Mouse (Mus musculus): ENCODE measurements around the gene Pp2d1. TPM values are rescaled to one million over a fixed set of nuclear protein-coding genes. Genes with fewer than 3 reads are reported as not detected.
A peak's percentile ranks its signal among the peaks of the same experiment; 100 is the strongest.

Gene Pp2d1
- total and polyA plus RNA-seq, 3 experiments, result not detected

- peak overlapping the region in 2 of 3 experiments; percentile 8 to 18 for H3K4me3 ChIP-seq (replicated peaks in 1 of 3; ENCODE audit: low read depth in 2 of 3, low read length in 2 of 3, poor library complexity in 1 of 3)
- in situ Hi-C loops (cut with MboI; ENCODE audit: low pct_ligation_motif_present, low pct_unique_long_range_greater_than_20kb, low sequenced_read_pairs) (no loop called here), dilution Hi-C loops (cut with MboI; ENCODE audit: extremely low pct_ligation_motif_present, extremely low pct_unique_long_range_greater_than_20kb, low sequenced_read_pairs) (no loop called here)
Measured at GRCm38 (mm10) chr17:53463496-53463840, 75.8 kb downstream of the Pp2d1 start.

GRCm38 (mm10) chr17:53462603-53463495, 76.4 kb downstream of the Pp2d1 start, which contains the start of gene Efhb:
Gene Efhb, minus strand, starts transcription at chr17:53463321.
- Histone ChIP-seq H3K9ac (ENCODE audit: insufficient read depth, low read depth) (0 out of 2 replicates have a peak within 1 kb of the TSS, but pooled peaks have one; percentile 18), H3K4me2 (ENCODE audit: insufficient read depth, low read depth, poor library complexity, severe bottlenecking) (peak within 1 kb of the TSS; percentile 88), H3K36me3 (replicated peaks in 1 of 2; ENCODE audit: control insufficient read depth in 1 of 2, insufficient read depth in 1 of 2, low read length in 1 of 2) (no peaks in the 10 kb centered on the region), H3K27me3 (replicated peaks) (no peaks in the 10 kb centered on the region), H3K4me1 (ENCODE audit: control insufficient read depth in 1 of 2, insufficient read depth in 2 of 2) (peaks cover 0 to 3% of the 10 kb centered on the region in 2 experiments; a peak in 1 of 4 replicates), H3K4me3 (replicated peaks in 1 of 3; ENCODE audit: low read depth in 2 of 3, low read length in 2 of 3, poor library complexity in 1 of 3) (peak within 1 kb of the TSS in 2 of 3 experiments; percentile 8 to 28), H3K79me2 (replicated peaks; ENCODE audit: control insufficient read depth, extremely low read depth, insufficient read depth, poor library complexity, severe bottlenecking) (no peaks in the 10 kb centered on the region), H3K9me3 (replicated peaks; ENCODE audit: low read length) (peaks cover 5% of the 10 kb centered on the region), H3K27ac (ENCODE audit: insufficient read depth, low read depth) (no peak within 1 kb of the TSS)
- in situ Hi-C loops (cut with MboI; ENCODE audit: low pct_ligation_motif_present, low pct_unique_long_range_greater_than_20kb, low sequenced_read_pairs), result no loop called here
- TF ChIP-seq CHD2 (IDR thresholded peaks at IDR 0.05; ENCODE audit: low read length) (no peak), ELF1 (IDR thresholded peaks at IDR 0.05; ENCODE audit: low read depth, low read length) (peak; percentile 56; the same call in 1 of the 2 replicates)
- DNase-seq (ENCODE audit: extremely low read depth), result peak; percentile 35
- dilution Hi-C loops (cut with MboI; ENCODE audit: extremely low pct_ligation_motif_present, extremely low pct_unique_long_range_greater_than_20kb, low sequenced_read_pairs), result no loop called here

More at GRCm38 (mm10) chr17:53463496-53463840, 75.8 kb downstream of the Pp2d1 start:
- Histone ChIP-seq H3K27me3 (replicated peaks) (no peaks in the 10 kb centered on the region), H3K4me1 (ENCODE audit: control insufficient read depth in 1 of 2, insufficient read depth in 2 of 2) (peaks cover 4 to 5% of the 10 kb centered on the region in 2 experiments; a peak in 3 of 4 replicates), H3K4me2 (ENCODE audit: insufficient read depth, low read depth, poor library complexity, severe bottlenecking) (peak overlapping the region; percentile 88), H3K79me2 (replicated peaks; ENCODE audit: control insufficient read depth, extremely low read depth, insufficient read depth, poor library complexity, severe bottlenecking) (no peaks in the 10 kb centered on the region), H3K9ac (ENCODE audit: insufficient read depth, low read depth) (no peak overlapping the region), H3K36me3 (replicated peaks in 1 of 2; ENCODE audit: control insufficient read depth in 1 of 2, insufficient read depth in 1 of 2, low read length in 1 of 2) (no peaks in the 10 kb centered on the region), H3K9me3 (replicated peaks; ENCODE audit: low read length) (peaks cover 5% of the 10 kb centered on the region), H3K27ac (ENCODE audit: insufficient read depth, low read depth) (no peak overlapping the region)
- no peak for DNase-seq (ENCODE audit: extremely low read depth)
- no peak for TF ChIP-seq CTCF (conservative IDR thresholded peaks at IDR 0.05 in 1 of 2, IDR thresholded peaks at IDR 0.05 in 1 of 2; ENCODE audit: low read depth in 2 of 2, low read length in 2 of 2)
- TF ChIP-seq ZNF384 (IDR thresholded peaks at IDR 0.05; ENCODE audit: low read depth, low read length), result no peak
- TF ChIP-seq JUN (IDR thresholded peaks at IDR 0.05; ENCODE audit: insufficient read depth, low read depth, low read length), result no peak
- no peak for TF ChIP-seq ZC3H11A (IDR thresholded peaks at IDR 0.05; ENCODE audit: low read depth, low read length)
- TF ChIP-seq HCFC1 (IDR thresholded peaks at IDR 0.05; ENCODE audit: low read depth, low read length), result no peak
- TF ChIP-seq MYC (IDR thresholded peaks at IDR 0.05; ENCODE audit: low read depth, low read length), result no peak
- no peak for TF ChIP-seq RAD21 (IDR thresholded peaks at IDR 0.05; ENCODE audit: low read depth, low read length)
- TF ChIP-seq ZMIZ1 (IDR thresholded peaks at IDR 0.05; ENCODE audit: low read depth, low read length), result no peak
- TF ChIP-seq E2F4 (IDR thresholded peaks at IDR 0.05; ENCODE audit: insufficient replicate concordance, low read depth, low read length), result no peak
- TF ChIP-seq USF2 (conservative IDR thresholded peaks at IDR 0.05; ENCODE audit: low read depth, low read length), result no peak
- TF ChIP-seq EP300 (IDR thresholded peaks at IDR 0.05; ENCODE audit: low read length), result no peak
- no peak for TF ChIP-seq BHLHE40 (IDR thresholded peaks at IDR 0.05; ENCODE audit: low read depth, low read length)
- TF ChIP-seq TCF12 (IDR thresholded peaks at IDR 0.05; ENCODE audit: low read depth, low read length), result no peak
- TF ChIP-seq PAX5 (IDR thresholded peaks at IDR 0.05; ENCODE audit: low read length), result no peak
- TF ChIP-seq IRF4 (IDR thresholded peaks at IDR 0.05; ENCODE audit: low read depth, low read length), result no peak
- TF ChIP-seq MAX (IDR thresholded peaks at IDR 0.05; ENCODE audit: low read length), result no peak
- TF ChIP-seq CHD2 (IDR thresholded peaks at IDR 0.05; ENCODE audit: low read length), result no peak
- TF ChIP-seq ELF1 (IDR thresholded peaks at IDR 0.05; ENCODE audit: low read depth, low read length), result no peak

Other genes with a start within 250 kb of the Pp2d1 start
- 0.04 TPM in 1 of 2 replicates, not detected in the other for gene Efhb, start 76.1 kb downstream of the Pp2d1 start, total RNA-seq (2012; rRNA removed)
- gene Efhb, start 76.1 kb downstream of the Pp2d1 start, total RNA-seq (2014; rRNA removed), result not detected in 2 replicates
- 0.09 TPM in 1 of 2 replicates, not detected in the other for gene Efhb, start 76.1 kb downstream of the Pp2d1 start, polyA plus RNA-seq (2012; ENCODE audit: insufficient read length, low read depth)
- 28.0 and 32.1 TPM in 2 replicates for gene Rab5a, start 60.2 kb downstream of the Pp2d1 start, total RNA-seq (2012; rRNA removed)
- 89.2 and 107 TPM in 2 replicates for gene Rab5a, start 60.2 kb downstream of the Pp2d1 start, total RNA-seq (2014; rRNA removed)
- gene Rab5a, start 60.2 kb downstream of the Pp2d1 start, polyA plus RNA-seq (2012; ENCODE audit: insufficient read length, low read depth), result 36.1 and 38.9 TPM in 2 replicates
- gene Kat2b, start 27.4 kb upstream of the Pp2d1 start, total RNA-seq (2012; rRNA removed), result 3.6 and 3.9 TPM in 2 replicates
- gene Kat2b, start 27.4 kb upstream of the Pp2d1 start, total RNA-seq (2014; rRNA removed), result 4.6 and 5.0 TPM in 2 replicates
- gene Kat2b, start 27.4 kb upstream of the Pp2d1 start, polyA plus RNA-seq (2012; ENCODE audit: insufficient read length, low read depth), result 4.1 and 4.6 TPM in 2 replicates
- gene Sgo1, start 149.9 kb upstream of the Pp2d1 start, total RNA-seq (2012; rRNA removed), result 19.4 and 22.6 TPM in 2 replicates
- gene Sgo1, start 149.9 kb upstream of the Pp2d1 start, total RNA-seq (2014; rRNA removed), result 35.2 and 38.3 TPM in 2 replicates
- 56.8 and 65.6 TPM in 2 replicates for gene Sgo1, start 149.9 kb upstream of the Pp2d1 start, polyA plus RNA-seq (2012; ENCODE audit: insufficient read length, low read depth)

Measured in CH12.LX (cell line).